Mouse (Mus musculus): ENCODE measurements around the gene Dnmbp. TPM values are rescaled to one million over a fixed set of nuclear protein-coding genes. Genes with fewer than 3 reads are reported as not detected.
A peak's percentile ranks its signal among the peaks of the same experiment; 100 is the strongest.

The Dnmbp gene
- polyA plus RNA-seq, 1 experiment from 2014 or later, result 8.4 TPM

GRCm38 (mm10) chr19:43930366-43930765 lies 9.6 kb downstream of the Dnmbp start:
- H3K27ac ChIP-seq (ENCODE audit: low read depth, low read length), result no peak overlapping the region
- ATAC-seq (ENCODE audit: low read depth), result no peak
- no peak overlapping the region for H3K4me3 ChIP-seq (ENCODE audit: low read depth, low read length)
- no peaks in the 10 kb centered on the region; the same call in 1 of the 2 replicates for H3K4me1 ChIP-seq (ENCODE audit: control insufficient read depth, insufficient read depth, low read length)
- H3K9me3 ChIP-seq (ENCODE audit: control insufficient read depth, low read length), result no peaks in the 10 kb centered on the region
- no peak overlapping the region for H3K9ac ChIP-seq (replicated peaks; ENCODE audit: low read depth, low read length)
- H3K27me3 ChIP-seq (ENCODE audit: control insufficient read depth, insufficient read depth, low read length), result no peaks in the 10 kb centered on the region
- H3K4me2 ChIP-seq (ENCODE audit: low read depth, low read length), result no peak overlapping the region
- no peaks in the 10 kb centered on the region for H3K36me3 ChIP-seq (ENCODE audit: control insufficient read depth, insufficient read depth, low read length)
- 29% methylated on average over 7 of the region's 7 CpGs for WGBS

GRCm38 (mm10) chr19:43929869-43930268 lies 10.1 kb downstream of the Dnmbp start:
- H3K4me3 ChIP-seq (ENCODE audit: low read depth, low read length), result no peak overlapping the region
- no peak overlapping the region for H3K9ac ChIP-seq (replicated peaks; ENCODE audit: low read depth, low read length)
- no peaks in the 10 kb centered on the region for H3K27me3 ChIP-seq (ENCODE audit: control insufficient read depth, insufficient read depth, low read length)
- H3K9me3 ChIP-seq (ENCODE audit: control insufficient read depth, low read length), result no peaks in the 10 kb centered on the region
- no peaks in the 10 kb centered on the region; the same call in 1 of the 2 replicates for H3K4me1 ChIP-seq (ENCODE audit: control insufficient read depth, insufficient read depth, low read length)
- 24% methylated on average over 11 of the region's 11 CpGs for WGBS
- no peak overlapping the region for H3K27ac ChIP-seq (ENCODE audit: low read depth, low read length)
- H3K36me3 ChIP-seq (ENCODE audit: control insufficient read depth, insufficient read depth, low read length), result no peaks in the 10 kb centered on the region
- ATAC-seq (ENCODE audit: low read depth), result no peak
- no peak overlapping the region for H3K4me2 ChIP-seq (ENCODE audit: low read depth, low read length)

GRCm38 (mm10) chr19:43927967-43928366 lies 12.0 kb downstream of the Dnmbp start:
- Histone ChIP-seq H3K9me3 (ENCODE audit: control insufficient read depth, low read length) (no peaks in the 10 kb centered on the region), H3K27ac (ENCODE audit: low read depth, low read length) (no peak overlapping the region), H3K4me3 (ENCODE audit: low read depth, low read length) (no peak overlapping the region), H3K27me3 (ENCODE audit: control insufficient read depth, insufficient read depth, low read length) (no peaks in the 10 kb centered on the region), H3K4me2 (ENCODE audit: low read depth, low read length) (no peak overlapping the region), H3K36me3 (ENCODE audit: control insufficient read depth, insufficient read depth, low read length) (no peaks in the 10 kb centered on the region), H3K4me1 (ENCODE audit: control insufficient read depth, insufficient read depth, low read length) (no peaks in the 10 kb centered on the region; the same call in 1 of the 2 replicates), H3K9ac (replicated peaks; ENCODE audit: low read depth, low read length) (no peak overlapping the region)
- ATAC-seq (ENCODE audit: low read depth), result no peak
- WGBS, result 80% methylated on average over 5 of the region's 5 CpGs

GRCm38 (mm10) chr19:43927057-43927456 lies 12.9 kb downstream of the Dnmbp start:
- H3K4me3 ChIP-seq (ENCODE audit: low read depth, low read length), result no peak overlapping the region
- H3K36me3 ChIP-seq (ENCODE audit: control insufficient read depth, insufficient read depth, low read length), result no peaks in the 10 kb centered on the region
- no peaks in the 10 kb centered on the region for H3K27me3 ChIP-seq (ENCODE audit: control insufficient read depth, insufficient read depth, low read length)
- WGBS, result 68% methylated on average over 10 of the region's 10 CpGs
- no peaks in the 10 kb centered on the region; the same call in 1 of the 2 replicates for H3K4me1 ChIP-seq (ENCODE audit: control insufficient read depth, insufficient read depth, low read length)
- H3K9ac ChIP-seq (replicated peaks; ENCODE audit: low read depth, low read length), result no peak overlapping the region
- no peaks in the 10 kb centered on the region for H3K9me3 ChIP-seq (ENCODE audit: control insufficient read depth, low read length)
- H3K4me2 ChIP-seq (ENCODE audit: low read depth, low read length), result no peak overlapping the region
- no peak overlapping the region for H3K27ac ChIP-seq (ENCODE audit: low read depth, low read length)
- ATAC-seq (ENCODE audit: low read depth), result no peak

DNA sequence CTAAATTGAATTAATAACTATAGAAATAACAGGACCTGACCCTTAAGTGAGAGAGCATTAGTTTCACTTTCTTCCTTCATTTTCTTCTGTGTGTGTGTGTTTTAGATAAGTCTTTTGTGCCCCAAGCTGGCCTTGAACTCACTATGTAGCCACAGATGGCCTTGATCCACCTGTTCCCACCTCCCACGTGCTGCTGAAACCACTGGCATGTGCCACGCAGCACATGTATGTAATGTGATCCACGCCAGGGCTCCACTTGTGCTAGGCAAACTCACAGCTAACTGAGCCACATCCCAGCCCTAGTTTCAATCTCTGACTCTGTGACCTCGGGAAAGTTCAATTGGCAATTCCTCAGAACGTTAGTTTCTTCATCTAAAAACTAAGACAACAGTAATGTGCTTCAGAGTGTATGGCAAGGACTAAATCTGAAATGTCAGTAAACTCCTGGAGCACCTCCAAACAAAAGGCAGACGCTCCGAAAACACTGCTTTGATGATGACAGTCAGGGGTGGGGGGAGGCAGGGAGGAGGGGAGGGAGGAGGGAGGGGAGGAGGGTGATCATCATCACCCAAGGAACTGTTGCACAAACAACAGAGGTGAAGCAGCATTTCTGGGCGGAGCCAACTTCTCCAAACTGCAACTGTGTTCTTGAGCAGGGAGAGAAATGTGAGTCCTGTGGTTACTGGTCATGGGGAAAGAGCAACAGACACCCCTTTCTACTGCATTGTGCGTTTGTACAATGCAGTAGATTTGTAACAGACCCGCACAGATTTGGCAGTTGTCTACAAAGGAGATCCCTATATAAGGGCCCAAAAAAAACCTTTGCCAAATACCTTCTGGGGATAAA lies 13.6 kb downstream of the Dnmbp start:
- H3K27ac ChIP-seq (ENCODE audit: low read depth, low read length), result no peak overlapping the region
- H3K4me2 ChIP-seq (ENCODE audit: low read depth, low read length), result no peak overlapping the region
- H3K4me3 ChIP-seq (ENCODE audit: low read depth, low read length), result no peak overlapping the region
- H3K9me3 ChIP-seq (ENCODE audit: control insufficient read depth, low read length), result no peaks in the 10 kb centered on the region
- H3K9ac ChIP-seq (replicated peaks; ENCODE audit: low read depth, low read length), result no peak overlapping the region
- no peaks in the 10 kb centered on the region for H3K27me3 ChIP-seq (ENCODE audit: control insufficient read depth, insufficient read depth, low read length)
- WGBS, result 77% methylated on average over 10 of the region's 10 CpGs
- no peak for ATAC-seq (ENCODE audit: low read depth)
- H3K36me3 ChIP-seq (ENCODE audit: control insufficient read depth, insufficient read depth, low read length), result no peaks in the 10 kb centered on the region
- no peaks in the 10 kb centered on the region; the same call in 1 of the 2 replicates for H3K4me1 ChIP-seq (ENCODE audit: control insufficient read depth, insufficient read depth, low read length)

GRCm38 (mm10) chr19:43924361-43924760 lies 15.6 kb downstream of the Dnmbp start:
- Histone ChIP-seq H3K4me1 (ENCODE audit: control insufficient read depth, insufficient read depth, low read length) (no peaks in the 10 kb centered on the region; the same call in 1 of the 2 replicates), H3K4me2 (ENCODE audit: low read depth, low read length) (no peak overlapping the region), H3K4me3 (ENCODE audit: low read depth, low read length) (no peak overlapping the region), H3K27ac (ENCODE audit: low read depth, low read length) (no peak overlapping the region), H3K9ac (replicated peaks; ENCODE audit: low read depth, low read length) (no peak overlapping the region), H3K9me3 (ENCODE audit: control insufficient read depth, low read length) (no peaks in the 10 kb centered on the region), H3K27me3 (ENCODE audit: control insufficient read depth, insufficient read depth, low read length) (no peaks in the 10 kb centered on the region), H3K36me3 (ENCODE audit: control insufficient read depth, insufficient read depth, low read length) (no peaks in the 10 kb centered on the region)
- no peak for ATAC-seq (ENCODE audit: low read depth)
- WGBS, result 74% methylated on average over 8 of the region's 8 CpGs

- H3K9me3 ChIP-seq (ENCODE audit: control insufficient read depth, low read length), result no peaks in the 10 kb centered on the region
- H3K27me3 ChIP-seq (ENCODE audit: control insufficient read depth, insufficient read depth, low read length), result no peaks in the 10 kb centered on the region
- 93% methylated on average over 7 of the region's 7 CpGs for WGBS
- no peaks in the 10 kb centered on the region for H3K36me3 ChIP-seq (ENCODE audit: control insufficient read depth, insufficient read depth, low read length)
- no peak overlapping the region for H3K4me3 ChIP-seq (ENCODE audit: low read depth, low read length)
- no peak overlapping the region for H3K4me2 ChIP-seq (ENCODE audit: low read depth, low read length)
- no peak overlapping the region for H3K9ac ChIP-seq (replicated peaks; ENCODE audit: low read depth, low read length)
- H3K4me1 ChIP-seq (ENCODE audit: control insufficient read depth, insufficient read depth, low read length), result no peaks in the 10 kb centered on the region; the same call in 1 of the 2 replicates
- no peak overlapping the region for H3K27ac ChIP-seq (ENCODE audit: low read depth, low read length)
- no peak for ATAC-seq (ENCODE audit: low read depth)
Observed at GRCm38 (mm10) chr19:43922963-43923362, 17.0 kb downstream of the Dnmbp start.

- no peak overlapping the region for H3K4me3 ChIP-seq (ENCODE audit: low read depth, low read length)
- H3K27ac ChIP-seq (ENCODE audit: low read depth, low read length), result no peak overlapping the region
- no peaks in the 10 kb centered on the region; the same call in 1 of the 2 replicates for H3K4me1 ChIP-seq (ENCODE audit: control insufficient read depth, insufficient read depth, low read length)
- H3K9ac ChIP-seq (replicated peaks; ENCODE audit: low read depth, low read length), result no peak overlapping the region
- no peak for ATAC-seq (ENCODE audit: low read depth)
- WGBS, result 69% methylated on average over 13 of the region's 13 CpGs
- H3K9me3 ChIP-seq (ENCODE audit: control insufficient read depth, low read length), result no peaks in the 10 kb centered on the region
- H3K36me3 ChIP-seq (ENCODE audit: control insufficient read depth, insufficient read depth, low read length), result no peaks in the 10 kb centered on the region
- H3K27me3 ChIP-seq (ENCODE audit: control insufficient read depth, insufficient read depth, low read length), result no peaks in the 10 kb centered on the region
- H3K4me2 ChIP-seq (ENCODE audit: low read depth, low read length), result no peak overlapping the region
Observed at GRCm38 (mm10) chr19:43921410-43921809, 18.6 kb downstream of the Dnmbp start.

- H3K9me3 ChIP-seq (ENCODE audit: control insufficient read depth, low read length), result no peaks in the 10 kb centered on the region
- H3K4me1 ChIP-seq (ENCODE audit: control insufficient read depth, insufficient read depth, low read length), result no peaks in the 10 kb centered on the region
- H3K36me3 ChIP-seq (ENCODE audit: control insufficient read depth, insufficient read depth, low read length), result no peaks in the 10 kb centered on the region
- no peak overlapping the region for H3K27ac ChIP-seq (ENCODE audit: low read depth, low read length)
- ATAC-seq (ENCODE audit: low read depth), result no peak
- H3K4me2 ChIP-seq (ENCODE audit: low read depth, low read length), result 0 out of 2 replicates have a peak overlapping the region, but pooled peaks have one; percentile 11
- WGBS, result 19% methylated on average over 32 of the region's 32 CpGs
- no peaks in the 10 kb centered on the region for H3K27me3 ChIP-seq (ENCODE audit: control insufficient read depth, insufficient read depth, low read length)
- no peak overlapping the region for H3K9ac ChIP-seq (replicated peaks; ENCODE audit: low read depth, low read length)
- no peak overlapping the region for H3K4me3 ChIP-seq (ENCODE audit: low read depth, low read length)
Observed at GRCm38 (mm10) chr19:43920453-43921300, 19.3 kb downstream of the Dnmbp start.

Data from neural tube, embryonic 14.5 days (tissue).